Mouse (Mus musculus) erythroid progenitor cell, adult 5-6 weeks (primary cell): Measurements from ENCODE around the gene A730061H03Rik. TPM values are rescaled to one million over a fixed set of nuclear protein-coding genes. Genes with fewer than 3 reads are reported as not detected.

Experiments
- ATAC-seq: replicated peaks from 2 replicates; pipeline ENCODE4 v1.8.0; 2016; ENCODE audit warnings: moderate number of reproducible peaks, mild to moderate bottlenecking, moderate TSS enrichment, inconsistent platforms; ENCODE audit not compliant: poor library complexity, low FRiP score, severe bottlenecking
- total RNA-seq, 2 experiments: library from RNA; stranded (forward) in 1 of 2; stranded (reverse) in 1 of 2; fragments of 150-400 nt in 1 of 2; fragments of 186-747, 209-891 nt in 1 of 2; gene quantifications; 2 replicates each; pipeline versions ENCODE4 v1.2.3 to v1.2.4; 2015 to 2017; ENCODE audit warnings: low replicate concordance in 2 of 2

The A730061H03Rik gene
- total RNA-seq, 2 experiments from 2014 or later = not detected

DNA sequence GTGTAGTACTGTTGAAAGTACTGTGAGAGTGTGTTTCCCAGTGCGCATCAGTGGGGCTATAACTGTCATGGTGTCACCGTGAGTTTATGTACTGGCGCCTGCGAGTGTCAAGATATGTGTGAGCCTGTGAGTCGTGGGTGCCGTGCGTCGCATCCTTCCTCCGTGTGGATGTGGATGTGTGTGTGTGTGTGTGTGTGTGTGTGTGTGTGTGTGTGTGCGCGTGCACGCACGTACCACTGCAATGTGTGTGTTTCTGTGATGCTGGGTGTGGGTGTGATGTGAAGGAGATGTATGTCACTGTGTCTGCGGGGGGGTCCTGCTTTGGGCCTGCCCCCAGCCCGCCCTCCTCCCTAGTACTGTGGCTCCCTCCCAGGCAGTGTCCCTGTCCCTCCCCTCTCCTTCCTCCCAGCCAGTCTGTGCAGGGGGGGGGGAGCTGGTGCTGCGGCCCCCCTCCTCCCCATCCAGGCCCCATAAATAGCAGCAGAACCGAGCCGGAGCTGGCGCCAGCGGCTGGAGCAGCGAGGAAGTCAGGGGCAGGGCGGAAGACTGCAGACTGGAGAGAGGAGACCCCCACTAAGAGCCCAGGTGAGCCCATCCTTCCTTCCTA, 50.0 kb downstream of the A730061H03Rik start, which contains the start of gene Cpne6:
Cpne6 (plus strand) TSS at position 321 of the 607 bp plus-strand sequence.
- ATAC-seq = no peak

Other genes starting within 250 kb of the A730061H03Rik start
- 15.5 and 26.4 TPM in 2 replicates for gene Dhrs4, start 81.6 kb downstream of the A730061H03Rik start, total RNA-seq (2015; ENCODE audit: low replicate concordance)
- 21.8 and 34.7 TPM in 2 replicates for gene Dhrs4, start 81.6 kb downstream of the A730061H03Rik start, total RNA-seq (2017; ENCODE audit: low replicate concordance)
- 0.42 TPM in 1 of 2 replicates, not detected in the other for gene Carmil3, start 69.8 kb downstream of the A730061H03Rik start, total RNA-seq (2015; ENCODE audit: low replicate concordance)
- 0.13 TPM in 1 of 2 replicates, not detected in the other for gene Carmil3, start 69.8 kb downstream of the A730061H03Rik start, total RNA-seq (2017; ENCODE audit: low replicate concordance)
- not detected in 2 replicates for gene Cpne6, start 50.0 kb downstream of the A730061H03Rik start, total RNA-seq (2015; ENCODE audit: low replicate concordance)
- gene Cpne6, start 50.0 kb downstream of the A730061H03Rik start, total RNA-seq (2017; ENCODE audit: low replicate concordance) = not detected in 2 replicates
- 0.84 TPM in 1 of 2 replicates, not detected in the other for gene Nrl, start 35.4 kb downstream of the A730061H03Rik start, total RNA-seq (2015; ENCODE audit: low replicate concordance)
- 0.51 and 0.98 TPM in 2 replicates for gene Nrl, start 35.4 kb downstream of the A730061H03Rik start, total RNA-seq (2017; ENCODE audit: low replicate concordance)
- gene Pck2, start 20.1 kb downstream of the A730061H03Rik start, total RNA-seq (2015; ENCODE audit: low replicate concordance) = 79.3 and 89.7 TPM in 2 replicates
- gene Pck2, start 20.1 kb downstream of the A730061H03Rik start, total RNA-seq (2017; ENCODE audit: low replicate concordance) = 112 and 125 TPM in 2 replicates
- 31.0 and 44.0 TPM in 2 replicates for gene Dcaf11, start 400 bp downstream of the A730061H03Rik start, total RNA-seq (2015; ENCODE audit: low replicate concordance)
- 20.2 and 39.3 TPM in 2 replicates for gene Dcaf11, start 400 bp downstream of the A730061H03Rik start, total RNA-seq (2017; ENCODE audit: low replicate concordance)
- not detected in 2 replicates for gene Fitm1, start 15.2 kb upstream of the A730061H03Rik start, total RNA-seq (2015; ENCODE audit: low replicate concordance)
- not detected in 2 replicates for gene Fitm1, start 15.2 kb upstream of the A730061H03Rik start, total RNA-seq (2017; ENCODE audit: low replicate concordance)
- 287 and 391 TPM in 2 replicates for gene Psme1, start 17.7 kb upstream of the A730061H03Rik start, total RNA-seq (2015; ENCODE audit: low replicate concordance)
- gene Psme1, start 17.7 kb upstream of the A730061H03Rik start, total RNA-seq (2017; ENCODE audit: low replicate concordance) = 37.7 and 64.8 TPM in 2 replicates
- gene Emc9, start 24.9 kb upstream of the A730061H03Rik start, total RNA-seq (2015; ENCODE audit: low replicate concordance) = 11.7 and 19.8 TPM in 2 replicates
- 3.3 and 14.8 TPM in 2 replicates for gene Emc9, start 24.9 kb upstream of the A730061H03Rik start, total RNA-seq (2017; ENCODE audit: low replicate concordance)
- 112 and 141 TPM in 2 replicates for gene Psme2, start 30.7 kb upstream of the A730061H03Rik start, total RNA-seq (2015; ENCODE audit: low replicate concordance)
- gene Psme2, start 30.7 kb upstream of the A730061H03Rik start, total RNA-seq (2017; ENCODE audit: low replicate concordance) = 45.1 and 109 TPM in 2 replicates
- gene Rnf31, start 31.3 kb upstream of the A730061H03Rik start, total RNA-seq (2015; ENCODE audit: low replicate concordance) = 20.2 and 22.2 TPM in 2 replicates
- gene Rnf31, start 31.3 kb upstream of the A730061H03Rik start, total RNA-seq (2017; ENCODE audit: low replicate concordance) = 31.8 and 34.7 TPM in 2 replicates
- gene Irf9, start 43.2 kb upstream of the A730061H03Rik start, total RNA-seq (2015; ENCODE audit: low replicate concordance) = 70.8 and 89.0 TPM in 2 replicates
- gene Irf9, start 43.2 kb upstream of the A730061H03Rik start, total RNA-seq (2017; ENCODE audit: low replicate concordance) = 87.4 and 106 TPM in 2 replicates
- gene Rec8, start 57.6 kb upstream of the A730061H03Rik start, total RNA-seq (2015; ENCODE audit: low replicate concordance) = 6.5 TPM in 1 of 2 replicates, not detected in the other
- 1.4 and 7.7 TPM in 2 replicates for gene Rec8, start 57.6 kb upstream of the A730061H03Rik start, total RNA-seq (2017; ENCODE audit: low replicate concordance)
- gene Ipo4, start 75.6 kb upstream of the A730061H03Rik start, total RNA-seq (2015; ENCODE audit: low replicate concordance) = 29.9 and 46.5 TPM in 2 replicates
- 18.1 and 53.9 TPM in 2 replicates for gene Ipo4, start 75.6 kb upstream of the A730061H03Rik start, total RNA-seq (2017; ENCODE audit: low replicate concordance)
- 12.3 and 17.2 TPM in 2 replicates for gene Gm49378, start 77.5 kb upstream of the A730061H03Rik start, total RNA-seq (2015; ENCODE audit: low replicate concordance)
- 3.5 and 7.0 TPM in 2 replicates for gene Gm49378, start 77.5 kb upstream of the A730061H03Rik start, total RNA-seq (2017; ENCODE audit: low replicate concordance)
- gene Tm9sf1, start 83.4 kb upstream of the A730061H03Rik start, total RNA-seq (2015; ENCODE audit: low replicate concordance) = 39.8 and 58.4 TPM in 2 replicates
- gene Tm9sf1, start 83.4 kb upstream of the A730061H03Rik start, total RNA-seq (2017; ENCODE audit: low replicate concordance) = 47.0 and 64.3 TPM in 2 replicates
- gene Tssk4, start 89.8 kb upstream of the A730061H03Rik start, total RNA-seq (2015; ENCODE audit: low replicate concordance) = 6.5 TPM in 1 of 2 replicates, not detected in the other
- 1.3 and 2.5 TPM in 2 replicates for gene Tssk4, start 89.8 kb upstream of the A730061H03Rik start, total RNA-seq (2017; ENCODE audit: low replicate concordance)
- 14.3 and 20.5 TPM in 2 replicates for gene Mdp1, start 100.1 kb upstream of the A730061H03Rik start, total RNA-seq (2015; ENCODE audit: low replicate concordance)
- 2.3 and 14.9 TPM in 2 replicates for gene Mdp1, start 100.1 kb upstream of the A730061H03Rik start, total RNA-seq (2017; ENCODE audit: low replicate concordance)
- 1.7 and 3.6 TPM in 2 replicates for gene Gmpr2, start 111.5 kb upstream of the A730061H03Rik start, total RNA-seq (2015; ENCODE audit: low replicate concordance)
- gene Gmpr2, start 111.5 kb upstream of the A730061H03Rik start, total RNA-seq (2017; ENCODE audit: low replicate concordance) = 9.0 and 14.1 TPM in 2 replicates
- gene Nedd8, start 111.7 kb upstream of the A730061H03Rik start, total RNA-seq (2015; ENCODE audit: low replicate concordance) = 105 and 189 TPM in 2 replicates
- 102 and 138 TPM in 2 replicates for gene Nedd8, start 111.7 kb upstream of the A730061H03Rik start, total RNA-seq (2017; ENCODE audit: low replicate concordance)
- gene Tinf2, start 121.4 kb upstream of the A730061H03Rik start, total RNA-seq (2015; ENCODE audit: low replicate concordance) = 39.6 and 50.7 TPM in 2 replicates
- gene Tinf2, start 121.4 kb upstream of the A730061H03Rik start, total RNA-seq (2017; ENCODE audit: low replicate concordance) = 31.5 and 57.4 TPM in 2 replicates
- gene Tgm1, start 153.5 kb upstream of the A730061H03Rik start, total RNA-seq (2015; ENCODE audit: low replicate concordance) = 1.4 and 4.6 TPM in 2 replicates
- 1.8 TPM in 1 of 2 replicates, not detected in the other for gene Tgm1, start 153.5 kb upstream of the A730061H03Rik start, total RNA-seq (2017; ENCODE audit: low replicate concordance)
- 2.9 and 6.3 TPM in 2 replicates for gene Rabggta, start 161.9 kb upstream of the A730061H03Rik start, total RNA-seq (2015; ENCODE audit: low replicate concordance)
- 6.0 TPM in 1 of 2 replicates, not detected in the other for gene Rabggta, start 161.9 kb upstream of the A730061H03Rik start, total RNA-seq (2017; ENCODE audit: low replicate concordance)
- 6.7 and 39.3 TPM in 2 replicates for gene Dhrs1, start 185.3 kb upstream of the A730061H03Rik start, total RNA-seq (2015; ENCODE audit: low replicate concordance)
- gene Dhrs1, start 185.3 kb upstream of the A730061H03Rik start, total RNA-seq (2017; ENCODE audit: low replicate concordance) = 0.76 and 10.4 TPM in 2 replicates
- 5.9 and 8.6 TPM in 2 replicates for gene Nop9, start 185.3 kb upstream of the A730061H03Rik start, total RNA-seq (2015; ENCODE audit: low replicate concordance)
- 7.2 and 11.7 TPM in 2 replicates for gene Nop9, start 185.3 kb upstream of the A730061H03Rik start, total RNA-seq (2017; ENCODE audit: low replicate concordance)
- gene Cideb, start 198.1 kb upstream of the A730061H03Rik start, total RNA-seq (2015; ENCODE audit: low replicate concordance) = not detected in 2 replicates
- gene Cideb, start 198.1 kb upstream of the A730061H03Rik start, total RNA-seq (2017; ENCODE audit: low replicate concordance) = not detected in 2 replicates
- not detected in 2 replicates for gene Ltb4r2, start 201.0 kb upstream of the A730061H03Rik start, total RNA-seq (2015; ENCODE audit: low replicate concordance)
- gene Ltb4r2, start 201.0 kb upstream of the A730061H03Rik start, total RNA-seq (2017; ENCODE audit: low replicate concordance) = not detected in 2 replicates
- gene Ltb4r1, start 205.6 kb upstream of the A730061H03Rik start, total RNA-seq (2015; ENCODE audit: low replicate concordance) = 8.8 and 11.9 TPM in 2 replicates
- 2.8 and 8.9 TPM in 2 replicates for gene Ltb4r1, start 205.6 kb upstream of the A730061H03Rik start, total RNA-seq (2017; ENCODE audit: low replicate concordance)
- gene Adcy4, start 223.7 kb upstream of the A730061H03Rik start, total RNA-seq (2015; ENCODE audit: low replicate concordance) = not detected in 2 replicates
- gene Adcy4, start 223.7 kb upstream of the A730061H03Rik start, total RNA-seq (2017; ENCODE audit: low replicate concordance) = not detected in 2 replicates
- 18.4 and 28.1 TPM in 2 replicates for gene Ripk3, start 228.5 kb upstream of the A730061H03Rik start, total RNA-seq (2015; ENCODE audit: low replicate concordance)
- 2.3 and 33.1 TPM in 2 replicates for gene Ripk3, start 228.5 kb upstream of the A730061H03Rik start, total RNA-seq (2017; ENCODE audit: low replicate concordance)